8 mouse cellular contexts compared by ENCODE assay signal in genomic region chr9:24780929-24781441, GRCm38 (mm10). TPM values are rescaled to one million over a fixed set of nuclear protein-coding genes. Genes with fewer than 3 reads are reported as not detected.
DNase-seq lines count a peak whose midpoint lies in the region; ATAC-seq and TF ChIP-seq lines count a peak whose summit lies in the region.

No protein-coding gene starts in this region.

- peak; percentile 61 for DNase-seq in liver, embryonic 11.5 days (ENCODE audit: low spot score)
- DNase-seq in stomach, postnatal 0 days (ENCODE audit: low spot score), result no peak
- no peak for DNase-seq in cerebellum, postnatal 4 days (ENCODE audit: low spot score in 2 of 2)
- DNase-seq in right cerebral cortex, adult 18-20 months, result no peak

- peaks cover 69% of the 10 kb centered on the region for H3K27me3 ChIP-seq in megakaryocyte, embryonic 14.5 days (replicated peaks)
- H3K27me3 ChIP-seq in liver, embryonic 11.5 days (replicated peaks; ENCODE audit: control insufficient read depth, insufficient read depth, low read length), result peaks cover 69% of the 10 kb centered on the region
- peaks cover 20% of the 10 kb centered on the region; the same call in 1 of the 2 replicates for H3K27me3 ChIP-seq in stomach, postnatal 0 days (ENCODE audit: control insufficient read depth, insufficient read depth, low read length)

- peak overlapping the region; percentile 74 for H3K4me2 ChIP-seq in liver, embryonic 11.5 days
- peak overlapping the region; percentile 53 for H3K4me2 ChIP-seq in stomach, postnatal 0 days (replicated peaks; ENCODE audit: low read depth)

- no peak for ATAC-seq in megakaryocyte, adult 5-6 weeks (ENCODE audit: poor library complexity, severe bottlenecking)
- ATAC-seq in granulocyte monocyte progenitor cell, adult 5-6 weeks (replicated peaks; ENCODE audit: poor library complexity, severe bottlenecking), result peak; percentile 37; the same call in 1 of the 2 replicates
- ATAC-seq in liver, embryonic 11.5 days (replicated peaks; ENCODE audit: low FRiP score), result peak; percentile 69
- 0 out of 2 replicates have a peak, but pooled peaks have one; percentile 45 for ATAC-seq in stomach, postnatal 0 days (ENCODE audit: low FRiP score, low TSS enrichment)
- ATAC-seq in frontal cortex, adult (ENCODE audit: low TSS enrichment), result no peak

- H3K9ac ChIP-seq in liver, embryonic 11.5 days (ENCODE audit: low read depth, low read length), result no peak overlapping the region
- H3K9ac ChIP-seq in stomach, postnatal 0 days (ENCODE audit: low read length), result no peak overlapping the region

- no peak for TF ChIP-seq CTCF in stomach, postnatal 0 days (IDR thresholded peaks at IDR 0.05; ENCODE audit: low read depth)

- no peaks in the 10 kb centered on the region for H3K36me3 ChIP-seq in megakaryocyte, embryonic 14.5 days (replicated peaks; ENCODE audit: low read length)
- no peaks in the 10 kb centered on the region for H3K36me3 ChIP-seq in liver, embryonic 11.5 days (ENCODE audit: control insufficient read depth, insufficient read depth, low read length)
- no peaks in the 10 kb centered on the region for H3K36me3 ChIP-seq in stomach, postnatal 0 days (ENCODE audit: control insufficient read depth, insufficient read depth, low read length)

- H3K27ac ChIP-seq in liver, embryonic 11.5 days (ENCODE audit: low read depth, low read length), result no peak overlapping the region
- no peak overlapping the region for H3K27ac ChIP-seq in stomach, postnatal 0 days (replicated peaks)

- no peak for TF ChIP-seq EP300 in stomach, postnatal 0 days (optimal IDR thresholded peaks at IDR 0.05)

- WGBS in liver, embryonic 11.5 days, result under 1% methylated on average over 32 of the region's 32 CpGs
- 3% methylated on average over 30 of the region's 32 CpGs for WGBS in stomach, postnatal 0 days

- H3K9me3 ChIP-seq in megakaryocyte, embryonic 14.5 days, result peaks cover 17% of the 10 kb centered on the region
- H3K9me3 ChIP-seq in liver, embryonic 11.5 days (ENCODE audit: control insufficient read depth, low read length), result no peaks in the 10 kb centered on the region
- no peaks in the 10 kb centered on the region for H3K9me3 ChIP-seq in stomach, postnatal 0 days (ENCODE audit: control insufficient read depth, low read length)

- H3K4me3 ChIP-seq in megakaryocyte, embryonic 14.5 days (replicated peaks), result peak overlapping the region; percentile 75
- peak overlapping the region; percentile 42 for H3K4me3 ChIP-seq in liver, embryonic 11.5 days (ENCODE audit: low read depth, low read length)
- H3K4me3 ChIP-seq in stomach, postnatal 0 days (ENCODE audit: low read depth, low read length), result peak overlapping the region; percentile 32

- H3K4me1 ChIP-seq in megakaryocyte, embryonic 14.5 days, result peaks cover 23% of the 10 kb centered on the region
- no peaks in the 10 kb centered on the region; the same call in 1 of the 2 replicates for H3K4me1 ChIP-seq in liver, embryonic 11.5 days (replicated peaks; ENCODE audit: control insufficient read depth, insufficient read depth, low read length)
- no peaks in the 10 kb centered on the region; the same call in 1 of the 2 replicates for H3K4me1 ChIP-seq in stomach, postnatal 0 days (replicated peaks; ENCODE audit: control insufficient read depth, insufficient read depth)

RNA-seq across cellular contexts. Expression of gene Tbx20, which starts 6.9 kb away (rescaled TPM):
- 1.3 TPM in 1 of 2 replicates, not detected in the other for polyA plus RNA-seq in megakaryocyte, embryonic 14.5 days (2012; ENCODE audit: insufficient read depth, low replicate concordance)
- total RNA-seq in megakaryocyte, adult 5-6 weeks (2015), result not detected in 2 replicates
- total RNA-seq in megakaryocyte, adult 5-6 weeks (2017), result not detected in 2 replicates
- not detected in 2 replicates for total RNA-seq in granulocyte monocyte progenitor cell, adult 5-6 weeks (2014; fragmentation: Nextera tagmentation)
- total RNA-seq in granulocyte monocyte progenitor cell, adult 5-6 weeks (2017), result not detected in 2 replicates
- polyA plus RNA-seq in liver, embryonic 11.5 days (2014; fragmentation: Nextera tagmentation; extraction: Ambion mirVana), result 2.1 and 3.4 TPM in 2 replicates
- polyA plus RNA-seq in stomach, postnatal 0 days (2015; fragmentation: Nextera tagmentation; extraction: Ambion mirVana), result 0.08 TPM in 1 of 2 replicates, not detected in the other

Comparison
In these comparisons a context has a peak if more than half of its experiments do, and no peak if none do; other contexts are left out.
1. ATAC-seq: peak in granulocyte monocyte progenitor cell, adult 5-6 weeks (single experiment), liver, embryonic 11.5 days (single experiment) and stomach, postnatal 0 days (single experiment); none in megakaryocyte, adult 5-6 weeks (single experiment) and frontal cortex, adult (single experiment).
2. Peak in every context shown above with its lines, with median percentiles within 50 percentile points of each other: H3K4me3 ChIP-seq.